Mouse (Mus musculus) cerebellum, adult 2 months (tissue): ENCODE measurements around the gene Actl10.

Experiments used
- CTCF ChIP-seq: fragments of 200-500 bp; IDR thresholded peaks from 2 replicates; pipeline ENCODE4 v1.5.1; 2011; ENCODE audit warnings: low read depth, mild to moderate bottlenecking, control low read depth, low read length, moderate library complexity, borderline replicate concordance; ENCODE audit not compliant: insufficient read depth
- POLR2A ChIP-seq: fragments of 200-500 bp; IDR thresholded peaks from 2 replicates; pipeline ENCODE4 v1.6.1; 2011; ENCODE audit warnings: low read length, control low read depth, borderline replicate concordance; ENCODE audit not compliant: insufficient read depth

GRCm38 (mm10) chr2:154534704-154535270 is 16.8 kb upstream of the Actl10 start:
- TF ChIP-seq POLR2A, result no peak
- no peak for TF ChIP-seq CTCF
